Mouse (Mus musculus) liver, embryonic 11.5 days (tissue): ENCODE data around the gene Lrrc31. TPM values are rescaled to one million over a fixed set of nuclear protein-coding genes. Genes with fewer than 3 reads are reported as not detected.

Source experiments
- ATAC-seq: fragments of 200-750 bp; cut with Nextera tagmentation; replicated peaks from 2 replicates; pipeline ENCODE4 v1.8.0; 2017; ENCODE audit warnings: moderate number of reproducible peaks, mild to moderate bottlenecking, moderate TSS enrichment, moderate library complexity; ENCODE audit not compliant: low FRiP score
- DNase-seq: peaks from one replicate; pipeline ENCODE4 v3.0.0-alpha.2; 2017; ENCODE audit warnings: low spot score
- H3K27ac ChIP-seq: fragments of 300-500 bp; sonication (generic); 2 replicates; pipeline ENCODE4 v1.5.1; 2014; ENCODE audit warnings: mild to moderate bottlenecking, low read depth, low read length, control low read depth
- H3K27me3 ChIP-seq: fragments of 300-500 bp; sonication (generic); replicated peaks from 2 replicates; pipeline ENCODE4 v1.6.1; 2014; ENCODE audit warnings: low read length, mixed read lengths; ENCODE audit not compliant: control insufficient read depth, insufficient read depth
- H3K36me3 ChIP-seq: fragments of 300-500 bp; sonication (generic); 2 replicates; pipeline ENCODE4 v1.6.1; 2014; ENCODE audit warnings: mild to moderate bottlenecking, low read length, moderate library complexity, mixed read lengths; ENCODE audit not compliant: control insufficient read depth, insufficient read depth
- H3K4me1 ChIP-seq: fragments of 300-500 bp; sonication (generic); replicated peaks from 2 replicates; pipeline ENCODE4 v1.6.1; 2014; ENCODE audit warnings: low read length, mixed read lengths; ENCODE audit not compliant: control insufficient read depth, insufficient read depth
- H3K4me2 ChIP-seq: fragments of 300-500 bp; sonication (generic); 2 replicates; pipeline ENCODE4 v1.6.1; 2014; ENCODE audit warnings: mild to moderate bottlenecking, control low read depth, moderate library complexity
- H3K4me3 ChIP-seq: fragments of 300-500 bp; sonication (generic); 2 replicates; pipeline ENCODE4 v1.5.1; 2014; ENCODE audit warnings: low read depth, low read length, control low read depth
- H3K9ac ChIP-seq: fragments of 300-500 bp; sonication (generic); 2 replicates; pipeline ENCODE4 v1.6.1; 2014; ENCODE audit warnings: low read depth, low read length, control low read depth
- H3K9me3 ChIP-seq: fragments of 300-500 bp; sonication (generic); 2 replicates; pipeline ENCODE4 v1.6.1; 2016; ENCODE audit warnings: low read length, inconsistent platforms, mixed read lengths; ENCODE audit not compliant: control insufficient read depth
- WGBS: fragments of 180-500 bp; shearing (Covaris S2); extraction: QIAGEN DNeasy Blood & Tissue Kit; methylation state at CpG from one replicate; pipeline ENCODE4 v1.1.7; 2014; 5-methylcytosine and 5-hydroxymethylcytosine counted together
- polyA plus RNA-seq: library from polyadenylated mRNA; unstranded; fragments of >200 nt; fragmentation: Nextera tagmentation; extraction: Ambion mirVana; gene quantifications from 2 replicates; pipeline ENCODE4 v1.2.1, GENCODE M21; 2014

Lrrc31 gene
- polyA plus RNA-seq, 1 experiment from 2014 or later, result not detected

DNA sequence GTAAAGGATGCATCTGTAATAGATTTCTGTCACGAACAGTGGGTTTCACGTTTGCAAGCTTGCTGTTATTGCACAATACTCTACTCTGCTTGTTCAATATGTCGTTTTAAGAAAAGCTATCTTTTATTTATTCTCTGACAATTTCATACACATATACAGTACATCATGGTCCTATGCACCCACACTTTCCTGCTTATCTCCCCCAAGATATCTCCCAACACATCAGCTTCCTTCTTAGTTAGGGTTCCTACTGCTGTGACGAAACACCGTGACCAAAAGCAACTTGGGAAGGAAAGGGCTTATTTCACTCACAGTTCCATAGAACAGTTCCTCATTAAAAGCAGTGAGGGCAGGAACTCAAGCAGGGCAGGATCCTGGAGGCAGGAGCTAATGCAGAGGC, 43.7 kb downstream of the Lrrc31 start:
- H3K4me2 ChIP-seq, result no peak overlapping the region
- H3K4me3 ChIP-seq, result no peak overlapping the region
- no peaks in the 10 kb centered on the region for H3K9me3 ChIP-seq
- H3K27ac ChIP-seq, result no peak overlapping the region
- DNase-seq (no peak), ATAC-seq (no peak)
- H3K4me1 ChIP-seq, result no peaks in the 10 kb centered on the region
- no peak overlapping the region for H3K9ac ChIP-seq
- WGBS, result 71% methylated on average over 5 of the region's 5 CpGs
- H3K27me3 ChIP-seq, result peaks cover 5% of the 10 kb centered on the region
- H3K36me3 ChIP-seq, result no peaks in the 10 kb centered on the region

GRCm38 (mm10) chr3:30650062-30650841, 49.4 kb downstream of the Lrrc31 start:
- Histone ChIP-seq H3K9me3 (no peaks in the 10 kb centered on the region), H3K27me3 (peaks cover 26% of the 10 kb centered on the region), H3K4me1 (no peaks in the 10 kb centered on the region), H3K36me3 (no peaks in the 10 kb centered on the region), H3K4me3 (peak overlapping the region; percentile 37), H3K9ac (no peak overlapping the region), H3K27ac (no peak overlapping the region), H3K4me2 (peak overlapping the region; percentile 71)
- WGBS, result 2% methylated on average over 41 of the region's 41 CpGs
- peak; percentile 38 for DNase-seq
- ATAC-seq, result no peak

DNA sequence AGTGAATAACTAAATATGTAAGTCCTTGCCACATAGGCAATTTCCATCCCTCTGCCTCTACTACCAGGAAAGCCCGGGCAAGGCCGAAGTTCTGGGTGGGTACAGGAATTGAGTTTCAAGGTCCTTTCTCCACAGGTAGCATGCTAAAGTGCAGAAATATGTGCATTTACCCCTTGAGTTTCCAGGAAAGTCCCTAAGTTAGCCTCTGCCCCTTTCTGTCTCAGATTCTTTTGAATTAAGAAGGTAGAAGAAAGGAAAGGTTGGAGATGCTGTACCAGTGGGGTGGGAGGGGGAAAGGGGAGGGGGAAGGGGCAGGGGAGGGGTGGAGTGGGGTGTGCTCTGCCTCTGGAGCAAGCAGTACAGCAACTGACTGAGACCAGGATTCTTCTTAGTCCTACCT, 51.2 kb downstream of the Lrrc31 start:
- Histone ChIP-seq H3K27ac (no peak overlapping the region), H3K27me3 (peaks cover 26% of the 10 kb centered on the region), H3K9me3 (no peaks in the 10 kb centered on the region), H3K36me3 (no peaks in the 10 kb centered on the region), H3K9ac (no peak overlapping the region), H3K4me2 (no peak overlapping the region), H3K4me1 (no peaks in the 10 kb centered on the region), H3K4me3 (no peak overlapping the region)
- ATAC-seq (no peak), DNase-seq (no peak)
- 90% methylated on average over 2 of the region's 2 CpGs for WGBS

DNA sequence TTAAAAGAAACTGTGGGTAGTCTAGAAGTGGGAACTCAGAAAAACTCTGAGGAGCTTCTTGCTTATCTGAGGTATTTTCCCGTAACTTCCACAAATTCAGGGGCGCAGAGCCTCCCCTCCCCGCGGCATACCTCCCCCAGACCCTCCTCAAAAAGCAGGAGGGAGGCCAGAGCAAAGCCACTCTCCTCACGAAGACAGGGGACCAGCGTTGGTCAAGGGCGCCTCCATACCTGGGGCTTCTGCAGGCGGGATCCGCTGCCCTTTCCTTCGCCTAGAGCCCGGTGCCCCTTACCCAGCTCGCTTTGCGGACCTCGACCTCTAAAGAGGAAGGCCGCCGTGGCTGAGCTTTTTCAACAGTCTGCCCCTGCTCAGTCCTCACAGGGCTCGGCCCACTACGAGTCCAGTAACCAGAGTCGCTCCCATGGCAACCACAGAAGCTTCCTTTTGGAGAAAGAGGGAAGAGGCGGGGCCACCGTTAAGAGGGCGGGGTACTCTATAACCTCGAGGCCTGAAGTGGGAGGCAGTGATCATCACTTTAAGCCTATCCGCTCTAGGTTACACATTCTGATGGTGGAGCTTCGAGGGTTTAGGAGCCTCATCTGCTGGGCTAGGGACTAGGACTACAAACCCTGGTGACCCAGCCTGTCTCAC, 52.1 kb downstream of the Lrrc31 start, which contains the start of gene Lrrc34:
Lrrc34 (minus strand) TSS at position 430 of the 651 bp plus-strand sequence.
- peak; percentile 77 for ATAC-seq
- WGBS, result 2% methylated on average over 25 of the region's 25 CpGs
- Histone ChIP-seq H3K4me3 (peak within 1 kb of the TSS; percentile 38), H3K9ac (no peak within 1 kb of the TSS; the same call in 1 of the 2 replicates), H3K9me3 (no peaks in the 10 kb centered on the region), H3K36me3 (no peaks in the 10 kb centered on the region), H3K27me3 (peaks cover 26% of the 10 kb centered on the region), H3K4me1 (no peaks in the 10 kb centered on the region), H3K4me2 (peak within 1 kb of the TSS; percentile 72), H3K27ac (no peak within 1 kb of the TSS)
- peak; percentile 60 for DNase-seq

GRCm38 (mm10) chr3:30646761-30647160, 52.9 kb downstream of the Lrrc31 start:
- H3K9ac ChIP-seq, result no peak overlapping the region
- H3K4me2 ChIP-seq, result no peak overlapping the region
- no peaks in the 10 kb centered on the region for H3K4me1 ChIP-seq
- H3K36me3 ChIP-seq, result no peaks in the 10 kb centered on the region
- no peaks in the 10 kb centered on the region for H3K9me3 ChIP-seq
- H3K27me3 ChIP-seq, result peaks cover 26% of the 10 kb centered on the region
- no peak overlapping the region for H3K27ac ChIP-seq
- no peak overlapping the region for H3K4me3 ChIP-seq
- DNase-seq (no peak), ATAC-seq (no peak)
- WGBS, result 42% methylated on average over 8 of the region's 8 CpGs

GRCm38 (mm10) chr3:30644207-30644606, 55.4 kb downstream of the Lrrc31 start, which contains the start of gene Lrriq4:
Gene Lrriq4, plus strand, starts transcription at chr3:30644507.
- no peak within 1 kb of the TSS for H3K27ac ChIP-seq
- H3K4me1 ChIP-seq, result no peaks in the 10 kb centered on the region
- WGBS, result 72% methylated on average over 2 of the region's 2 CpGs

GRCm38 (mm10) chr3:30635629-30636028, 64.0 kb downstream of the Lrrc31 start:
- Histone ChIP-seq H3K9ac (no peak overlapping the region), H3K36me3 (no peaks in the 10 kb centered on the region), H3K27me3 (no peaks in the 10 kb centered on the region), H3K4me1 (no peaks in the 10 kb centered on the region), H3K4me2 (no peak overlapping the region), H3K4me3 (no peak overlapping the region), H3K27ac (no peak overlapping the region), H3K9me3 (no peaks in the 10 kb centered on the region)
- no peak for DNase-seq
- 78% methylated on average over 4 of the region's 4 CpGs for WGBS
- ATAC-seq, result no peak

More at GRCm38 (mm10) chr3:30644207-30644606, 55.4 kb downstream of the Lrrc31 start, which contains the start of gene Lrriq4:
- Histone ChIP-seq H3K4me3 (no peak within 1 kb of the TSS), H3K4me2 (no peak within 1 kb of the TSS), H3K36me3 (no peaks in the 10 kb centered on the region), H3K9me3 (no peaks in the 10 kb centered on the region), H3K9ac (no peak within 1 kb of the TSS), H3K27me3 (peaks cover 4% of the 10 kb centered on the region)
- ATAC-seq (no peak), DNase-seq (no peak)

GRCm38 (mm10) chr3:30633681-30634080, 66.0 kb downstream of the Lrrc31 start:
- no peaks in the 10 kb centered on the region for H3K27me3 ChIP-seq
- 48% methylated on average over 3 of the region's 3 CpGs for WGBS
- H3K4me1 ChIP-seq, result no peaks in the 10 kb centered on the region
- no peaks in the 10 kb centered on the region for H3K36me3 ChIP-seq
- H3K4me3 ChIP-seq, result no peak overlapping the region
- no peak overlapping the region for H3K4me2 ChIP-seq
- no peak for DNase-seq
- H3K27ac ChIP-seq, result no peak overlapping the region
- no peak overlapping the region for H3K9ac ChIP-seq
- H3K9me3 ChIP-seq, result no peaks in the 10 kb centered on the region
- ATAC-seq, result no peak
